Mouse (Mus musculus) lung, embryonic 14.5 days (tissue): Measurements from ENCODE around the gene Nckap5. TPM values are rescaled to one million over a fixed set of nuclear protein-coding genes. Genes with fewer than 3 reads are reported as not detected.
A peak's percentile ranks its signal among the peaks of the same experiment; 100 is the strongest.

Experiments
- ATAC-seq: fragments of 200-750 bp; cut with Nextera tagmentation; 2 replicates; pipeline ENCODE4 v1.8.0; 2017; ENCODE audit warnings: mild to moderate bottlenecking, moderate TSS enrichment, moderate library complexity; ENCODE audit not compliant: insufficient read depth
- DNase-seq: peaks from one replicate; pipeline ENCODE4 v3.0.0-alpha.2; 2015
- H3K27ac ChIP-seq: fragments of 300-500 bp; sonication (generic); 2 replicates; pipeline ENCODE4 v1.5.1; 2014; ENCODE audit warnings: low read depth, mild to moderate bottlenecking, moderate library complexity
- H3K27me3 ChIP-seq: fragments of 300-500 bp; sonication (generic); 2 replicates; pipeline ENCODE4 v1.6.1; 2014; ENCODE audit warnings: low read length, control low read depth; ENCODE audit not compliant: insufficient read depth
- H3K36me3 ChIP-seq: fragments of 300-500 bp; sonication (generic); 2 replicates; pipeline ENCODE4 v1.6.1; 2014; ENCODE audit warnings: control low read depth; ENCODE audit not compliant: insufficient read depth
- H3K4me1 ChIP-seq: fragments of 300-500 bp; sonication (generic); 2 replicates; pipeline ENCODE4 v1.6.1; 2014; ENCODE audit warnings: antibody characterized with exemption, control low read depth; ENCODE audit not compliant: insufficient read depth
- H3K4me2 ChIP-seq: fragments of 300-500 bp; sonication (generic); 2 replicates; pipeline ENCODE4 v1.6.1; 2014; ENCODE audit warnings: mild to moderate bottlenecking
- H3K4me3 ChIP-seq: fragments of 300-500 bp; sonication (generic); 2 replicates; pipeline ENCODE4 v1.5.1; 2014; ENCODE audit warnings: low read depth, low read length
- H3K9ac ChIP-seq: fragments of 300-500 bp; sonication (generic); 2 replicates; pipeline ENCODE4 v1.6.1; 2014
- H3K9me3 ChIP-seq: fragments of 300-500 bp; sonication (generic); 2 replicates; pipeline ENCODE4 v1.6.1; 2016; ENCODE audit warnings: low read depth, low read length, control low read depth
- CTCF ChIP-seq: IDR thresholded peaks from 2 replicates; pipeline ENCODE4 v1.5.1; 2016; ENCODE audit warnings: antibody characterized with exemption, low read depth
- WGBS: fragments of 180-500 bp; shearing (Covaris S2); extraction: QIAGEN DNeasy Blood & Tissue Kit; methylation state at CpG from one replicate; pipeline ENCODE4 v1.1.7; 2014; 5-methylcytosine and 5-hydroxymethylcytosine counted together
- polyA plus RNA-seq: library from polyadenylated mRNA; unstranded; fragments of >200 nt; fragmentation: Nextera tagmentation; extraction: Ambion mirVana; gene quantifications from 2 replicates; pipeline ENCODE4 v1.2.1, GENCODE M21; 2014

The Nckap5 gene
- polyA plus RNA-seq, 1 experiment from 2014 or later = 37.8 TPM

- Histone ChIP-seq H3K4me3 (no peak overlapping the region), H3K4me2 (no peak overlapping the region), H3K27ac (no peak overlapping the region), H3K27me3 (no peaks in the 10 kb centered on the region), H3K36me3 (no peaks in the 10 kb centered on the region), H3K9me3 (no peaks in the 10 kb centered on the region), H3K9ac (no peak overlapping the region), H3K4me1 (no peaks in the 10 kb centered on the region)
- ATAC-seq = 0 out of 2 replicates have a peak, but pooled peaks have one; percentile 17
- peak; percentile 7 for DNase-seq
- TF ChIP-seq CTCF = no peak
Measured at GRCm38 (mm10) chr1:126403970-126404369, 426.6 kb downstream of the Nckap5 start.

- no peak for TF ChIP-seq CTCF
- Histone ChIP-seq H3K9me3 (no peaks in the 10 kb centered on the region), H3K4me1 (no peaks in the 10 kb centered on the region), H3K4me3 (no peak overlapping the region), H3K4me2 (no peak overlapping the region), H3K36me3 (no peaks in the 10 kb centered on the region), H3K27ac (0 out of 2 replicates have a peak overlapping the region, but pooled peaks have one; percentile 19), H3K9ac (no peak overlapping the region), H3K27me3 (no peaks in the 10 kb centered on the region)
- 39% methylated on average over 4 of the region's 4 CpGs for WGBS
- DNase-seq (no peak), ATAC-seq (no peak)
Measured at GRCm38 (mm10) chr1:126391204-126391603, 439.4 kb downstream of the Nckap5 start.

- no peak overlapping the region for H3K4me3 ChIP-seq
- 0 out of 2 replicates have a peak, but pooled peaks cover 4% of the 10 kb centered on the region for H3K36me3 ChIP-seq
- no peaks in the 10 kb centered on the region for H3K4me1 ChIP-seq
- TF ChIP-seq CTCF = no peak
- H3K9me3 ChIP-seq = no peaks in the 10 kb centered on the region
- H3K27me3 ChIP-seq = no peaks in the 10 kb centered on the region
- WGBS = 60% methylated on average over 9 of the region's 9 CpGs
- no peak overlapping the region for H3K27ac ChIP-seq
- DNase-seq = peak; percentile 6
- no peak for ATAC-seq
- no peak overlapping the region for H3K4me2 ChIP-seq
- no peak overlapping the region for H3K9ac ChIP-seq
Measured at GRCm38 (mm10) chr1:126377339-126377980, 453.1 kb downstream of the Nckap5 start.

- no peaks in the 10 kb centered on the region for H3K9me3 ChIP-seq
- H3K36me3 ChIP-seq = no peaks in the 10 kb centered on the region
- TF ChIP-seq CTCF = no peak
- no peak for DNase-seq
- H3K4me1 ChIP-seq = no peaks in the 10 kb centered on the region
- ATAC-seq = no peak
- no peak overlapping the region for H3K9ac ChIP-seq
- no peak overlapping the region for H3K4me2 ChIP-seq
- 37% methylated on average over 2 of the region's 2 CpGs for WGBS
- H3K27ac ChIP-seq = no peak overlapping the region
- no peaks in the 10 kb centered on the region for H3K27me3 ChIP-seq
- H3K4me3 ChIP-seq = no peak overlapping the region
Measured at GRCm38 (mm10) chr1:126366736-126367135, 463.9 kb downstream of the Nckap5 start.

- Histone ChIP-seq H3K4me3 (no peak overlapping the region), H3K4me1 (no peaks in the 10 kb centered on the region), H3K4me2 (no peak overlapping the region), H3K36me3 (no peaks in the 10 kb centered on the region), H3K9ac (no peak overlapping the region), H3K27me3 (no peaks in the 10 kb centered on the region), H3K27ac (no peak overlapping the region), H3K9me3 (no peaks in the 10 kb centered on the region)
- 65% methylated on average over 6 of the region's 6 CpGs for WGBS
- TF ChIP-seq CTCF = no peak
- ATAC-seq (no peak), DNase-seq (no peak)
Measured at GRCm38 (mm10) chr1:126364556-126364955, 466.0 kb downstream of the Nckap5 start.

GRCm38 (mm10) chr1:126360531-126361220 lies 469.9 kb downstream of the Nckap5 start:
- H3K27me3 ChIP-seq = no peaks in the 10 kb centered on the region
- WGBS = 62% methylated on average over 6 of the region's 6 CpGs
- no peaks in the 10 kb centered on the region for H3K4me1 ChIP-seq
- H3K27ac ChIP-seq = no peak overlapping the region
- no peak for TF ChIP-seq CTCF
- H3K4me3 ChIP-seq = no peak overlapping the region
- no peak for ATAC-seq
- no peaks in the 10 kb centered on the region for H3K36me3 ChIP-seq
- DNase-seq = no peak
- no peaks in the 10 kb centered on the region for H3K9me3 ChIP-seq
- no peak overlapping the region for H3K4me2 ChIP-seq
- H3K9ac ChIP-seq = no peak overlapping the region

GRCm38 (mm10) chr1:126360111-126360510 lies 470.5 kb downstream of the Nckap5 start:
- no peak for ATAC-seq
- no peaks in the 10 kb centered on the region for H3K27me3 ChIP-seq
- H3K36me3 ChIP-seq = no peaks in the 10 kb centered on the region
- DNase-seq = no peak
- H3K4me1 ChIP-seq = no peaks in the 10 kb centered on the region
- H3K9ac ChIP-seq = no peak overlapping the region
- H3K4me2 ChIP-seq = no peak overlapping the region
- TF ChIP-seq CTCF = no peak
- 80% methylated on average over 3 of the region's 3 CpGs for WGBS
- no peak overlapping the region for H3K27ac ChIP-seq
- no peaks in the 10 kb centered on the region for H3K9me3 ChIP-seq
- H3K4me3 ChIP-seq = no peak overlapping the region
